Mouse (Mus musculus) frontal cortex, adult 2 months (tissue): ENCODE measurements around the gene Pth2. TPM values are rescaled to one million over a fixed set of nuclear protein-coding genes. Genes with fewer than 3 reads are reported as not detected.

Source experiments
- DNase-seq, 2 experiments: peaks; one replicate each; pipeline ENCODE4 v3.0.0; 2022; ENCODE audit warnings: low spot score in 1 of 2; ENCODE audit errors: extremely low spot score in 1 of 2
- polyA plus RNA-seq: library from polyadenylated mRNA; depleted of rRNA; stranded (reverse); fragments of >200 nt; gene quantifications from 2 replicates; pipeline ENCODE4 v1.2.3, GENCODE M21; 2012; rRNA removed

Pth2 gene
- polyA plus RNA-seq, 1 experiment, result 0.90 TPM

DNA sequence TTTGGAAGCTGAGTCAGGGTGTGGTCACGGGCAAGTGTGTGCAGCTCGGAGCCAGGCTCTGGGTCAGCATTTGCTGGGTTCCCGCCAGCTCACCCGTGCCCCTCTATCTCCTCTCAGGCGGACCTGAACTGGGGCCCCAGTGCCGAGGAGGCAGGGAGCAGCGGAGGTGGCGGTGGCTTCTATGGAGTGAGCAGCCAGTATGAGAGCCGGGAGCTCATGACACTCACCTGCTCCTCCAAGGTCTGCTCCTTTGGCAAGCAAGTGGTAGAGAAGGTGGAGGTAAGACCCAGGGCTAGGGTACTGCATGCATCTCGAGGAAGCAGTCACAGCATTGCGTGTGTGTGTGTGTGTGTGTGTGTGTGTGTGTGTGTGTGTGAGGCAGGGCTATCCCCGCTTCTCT, 50.4 kb downstream of the Pth2 start:
- no peak for DNase-seq

Other genes starting within 250 kb of the Pth2 start
- 1.4 TPM in 2 replicates for gene Tsks, start 237.8 kb upstream of the Pth2 start, polyA plus RNA-seq
- gene Cpt1c, start 206.1 kb upstream of the Pth2 start, polyA plus RNA-seq, result 151 TPM in 2 replicates
- 217 and 232 TPM in 2 replicates for gene Prmt1, start 194.4 kb upstream of the Pth2 start, polyA plus RNA-seq
- 88.4 and 88.6 TPM in 2 replicates for gene Irf3, start 183.3 kb upstream of the Pth2 start, polyA plus RNA-seq
- gene Bcl2l12, start 182.3 kb upstream of the Pth2 start, polyA plus RNA-seq, result 5.4 and 5.9 TPM in 2 replicates
- gene Scaf1, start 164.6 kb upstream of the Pth2 start, polyA plus RNA-seq, result 126 and 127 TPM in 2 replicates
- gene Rras, start 163.0 kb upstream of the Pth2 start, polyA plus RNA-seq, result 27.6 and 32.5 TPM in 2 replicates
- 20.5 and 22.4 TPM in 2 replicates for gene Prr12, start 128.1 kb upstream of the Pth2 start, polyA plus RNA-seq
- gene Nosip, start 118.6 kb upstream of the Pth2 start, polyA plus RNA-seq, result 81.7 and 86.5 TPM in 2 replicates
- gene Prrg2, start 118.3 kb upstream of the Pth2 start, polyA plus RNA-seq, result 15.5 and 15.6 TPM in 2 replicates
- 13.4 and 16.9 TPM in 2 replicates for gene Rcn3, start 88.8 kb upstream of the Pth2 start, polyA plus RNA-seq
- 34.0 and 34.2 TPM in 2 replicates for gene Fcgrt, start 77.1 kb upstream of the Pth2 start, polyA plus RNA-seq
- 383 and 419 TPM in 2 replicates for gene Rps11, start 56.6 kb upstream of the Pth2 start, polyA plus RNA-seq
- gene Rpl13a, start 52.2 kb upstream of the Pth2 start, polyA plus RNA-seq, result 1,438 and 1,804 TPM in 2 replicates
- gene Gm45713, start 44.8 kb upstream of the Pth2 start, polyA plus RNA-seq, result 0.06 and 0.12 TPM in 2 replicates
- gene Flt3l, start 44.6 kb upstream of the Pth2 start, polyA plus RNA-seq, result 25.2 and 29.6 TPM in 2 replicates
- gene Pih1d1, start 26.7 kb upstream of the Pth2 start, polyA plus RNA-seq, result 54.2 and 61.5 TPM in 2 replicates
- 10.1 and 10.8 TPM in 2 replicates for gene Aldh16a1, start 26.4 kb upstream of the Pth2 start, polyA plus RNA-seq
- gene Slc17a7, start 17.0 kb upstream of the Pth2 start, polyA plus RNA-seq, result 858 and 911 TPM in 2 replicates
- 0.96 and 3.7 TPM in 2 replicates for gene Gfy, start 1.4 kb upstream of the Pth2 start, polyA plus RNA-seq
- gene Ccdc155, start 23.9 kb downstream of the Pth2 start, polyA plus RNA-seq, result 4.1 TPM in 2 replicates
- gene Dkkl1, start 31.2 kb downstream of the Pth2 start, polyA plus RNA-seq, result 29.5 and 29.9 TPM in 2 replicates
- 6.0 and 9.6 TPM in 2 replicates for gene Tead2, start 34.8 kb downstream of the Pth2 start, polyA plus RNA-seq
- gene Cd37, start 58.1 kb downstream of the Pth2 start, polyA plus RNA-seq, result 10.3 and 11.2 TPM in 2 replicates
- gene Slc6a16, start 60.1 kb downstream of the Pth2 start, polyA plus RNA-seq, result 1.1 and 1.2 TPM in 2 replicates
- 0.20 and 0.29 TPM in 2 replicates for gene Slc6a21, start 96.5 kb downstream of the Pth2 start, polyA plus RNA-seq
- 22.6 and 24.5 TPM in 2 replicates for gene Trpm4, start 152.8 kb downstream of the Pth2 start, polyA plus RNA-seq
- gene Hrc, start 154.3 kb downstream of the Pth2 start, polyA plus RNA-seq, result 0.60 and 0.61 TPM in 2 replicates
- gene Ppfia3, start 186.0 kb downstream of the Pth2 start, polyA plus RNA-seq, result 114 and 126 TPM in 2 replicates
- 241 and 267 TPM in 2 replicates for gene Lin7b, start 189.6 kb downstream of the Pth2 start, polyA plus RNA-seq
- 854 and 909 TPM in 2 replicates for gene Snrnp70, start 214.7 kb downstream of the Pth2 start, polyA plus RNA-seq
- gene Kcna7, start 224.7 kb downstream of the Pth2 start, polyA plus RNA-seq, result 0.06 TPM in 1 of 2 replicates, not detected in the other
- 0.12 and 0.23 TPM in 2 replicates for gene Ntf5, start 232.7 kb downstream of the Pth2 start, polyA plus RNA-seq
- not detected in 2 replicates for gene Lhb, start 239.8 kb downstream of the Pth2 start, polyA plus RNA-seq